Mouse (Mus musculus) CH12.LX (cell line): ENCODE data around the gene Ank2. TPM values are rescaled to one million over a fixed set of nuclear protein-coding genes. Genes with fewer than 3 reads are reported as not detected.
A peak's percentile ranks its signal among the peaks of the same experiment; 100 is the strongest.

Experiments
- DNase-seq: peaks from one replicate; pipeline ENCODE4 v3.0.0-alpha.2; 2013; ENCODE audit errors: extremely low read depth
- H3K27ac ChIP-seq: 2 replicates; pipeline ENCODE4 v1.5.1; 2012; ENCODE audit warnings: low read depth, mild to moderate bottlenecking, control low read depth, moderate library complexity; ENCODE audit not compliant: insufficient read depth
- H3K27me3 ChIP-seq: replicated peaks from 2 replicates; pipeline ENCODE3; 2012; ENCODE audit warnings: inconsistent platforms
- H3K36me3 ChIP-seq, 2 experiments: replicated peaks in 1 of 2; 2 replicates each; pipeline versions ENCODE3 to v1.6.1; 2012; ENCODE audit warnings: inconsistent platforms in 1 of 2, low read length in 1 of 2, mild to moderate bottlenecking in 1 of 2, mixed read lengths in 1 of 2, moderate library complexity in 1 of 2; ENCODE audit not compliant: control insufficient read depth in 1 of 2, insufficient read depth in 1 of 2
- H3K4me1 ChIP-seq, 2 experiments: 2 replicates each; pipeline ENCODE4 v1.6.1; 2012; ENCODE audit warnings: inconsistent platforms in 1 of 2, moderate library complexity in 1 of 2; ENCODE audit not compliant: insufficient read depth in 2 of 2, control insufficient read depth in 1 of 2
- H3K4me2 ChIP-seq: 2 replicates; pipeline ENCODE4 v1.6.1; 2012; ENCODE audit warnings: low read depth, mild to moderate bottlenecking, control low read depth; ENCODE audit not compliant: poor library complexity, insufficient read depth, severe bottlenecking
- H3K4me3 ChIP-seq, 3 experiments: fragments of 150-350 bp in 1 of 3; sonication (generic) in 1 of 3; replicated peaks in 1 of 3; 2 replicates each; pipeline versions ENCODE3 to v1.5.1; 2011 to 2012; ENCODE audit warnings: low read depth in 2 of 3, low read length in 2 of 3, mild to moderate bottlenecking in 2 of 3, moderate library complexity in 2 of 3, control low read depth in 1 of 3, improper control_type of control experiment in 1 of 3, inconsistent platforms in 1 of 3, mixed read lengths in 1 of 3; ENCODE audit not compliant: poor library complexity in 1 of 3
- H3K79me2 ChIP-seq: replicated peaks from 2 replicates; pipeline ENCODE4 v1.6.1; 2012; ENCODE audit warnings: mild to moderate bottlenecking, moderate library complexity; ENCODE audit not compliant: control insufficient read depth, poor library complexity, insufficient read depth, severe bottlenecking; ENCODE audit errors: extremely low read depth
- H3K9ac ChIP-seq: 2 replicates; pipeline ENCODE4 v1.6.1; 2012; ENCODE audit warnings: low read depth, mild to moderate bottlenecking, control low read depth, moderate library complexity; ENCODE audit not compliant: insufficient read depth
- H3K9me3 ChIP-seq: replicated peaks from 2 replicates; pipeline ENCODE3; 2012; ENCODE audit warnings: low read length, inconsistent platforms, mixed read lengths
- BHLHE40 ChIP-seq: IDR thresholded peaks from 2 replicates; pipeline ENCODE4 v1.6.1; 2011; ENCODE audit warnings: mild to moderate bottlenecking, low read depth, low read length, improper control_type of control experiment
- CHD1 ChIP-seq: IDR thresholded peaks from 2 replicates; pipeline ENCODE4 v1.6.1; 2012; ENCODE audit warnings: low read depth, low read length, improper control_type of control experiment, inconsistent platforms
- GABPA ChIP-seq: IDR thresholded peaks from 2 replicates; pipeline ENCODE4 v1.6.1; 2012; ENCODE audit warnings: low read depth, low read length, improper control_type of control experiment, inconsistent platforms; ENCODE audit not compliant: insufficient replicate concordance
- HCFC1 ChIP-seq: IDR thresholded peaks from 2 replicates; pipeline ENCODE4 v1.6.1; 2012; ENCODE audit warnings: low read depth, mild to moderate bottlenecking, inconsistent platforms, low read length, improper control_type of control experiment
- IRF4 ChIP-seq: IDR thresholded peaks from 2 replicates; pipeline ENCODE4 v1.6.1; 2014; ENCODE audit warnings: low read depth, mild to moderate bottlenecking, inconsistent platforms, low read length, improper control_type of control experiment
- JUN ChIP-seq: IDR thresholded peaks from 2 replicates; pipeline ENCODE4 v1.6.1; 2011; ENCODE audit warnings: low read depth, mild to moderate bottlenecking, low read length, improper control_type of control experiment, moderate library complexity; ENCODE audit not compliant: insufficient read depth
- MAZ ChIP-seq: IDR thresholded peaks from 2 replicates; pipeline ENCODE4 v1.6.1; 2012; ENCODE audit warnings: low read depth, mild to moderate bottlenecking, inconsistent platforms, low read length, improper control_type of control experiment, moderate library complexity
- MXI1 ChIP-seq: IDR thresholded peaks from 2 replicates; pipeline ENCODE4 v1.6.1; 2011; ENCODE audit warnings: mild to moderate bottlenecking, low read depth, low read length, improper control_type of control experiment
- NRF1 ChIP-seq: IDR thresholded peaks from 2 replicates; pipeline ENCODE4 v1.6.1; 2014; ENCODE audit warnings: low read depth, mild to moderate bottlenecking, inconsistent platforms, low read length, improper control_type of control experiment, moderate library complexity
- PAX5 ChIP-seq: IDR thresholded peaks from 2 replicates; pipeline ENCODE4 v1.6.1; 2012; ENCODE audit warnings: low read length, inconsistent platforms, mixed read lengths
- POLR2AphosphoS2 ChIP-seq: IDR thresholded peaks from 2 replicates; pipeline ENCODE4 v1.6.1; 2011; ENCODE audit warnings: low read depth, low read length, improper control_type of control experiment
- RCOR1 ChIP-seq: conservative IDR thresholded peaks from 2 replicates; pipeline ENCODE4 v1.6.1; 2012; ENCODE audit warnings: low read depth, mild to moderate bottlenecking, inconsistent platforms, low read length, improper control_type of control experiment
- UBTF ChIP-seq: IDR thresholded peaks from 2 replicates; pipeline ENCODE4 v1.6.1; 2012; ENCODE audit warnings: low read depth, mild to moderate bottlenecking, inconsistent platforms, low read length, improper control_type of control experiment, moderate library complexity
- ZC3H11A ChIP-seq: IDR thresholded peaks from 2 replicates; pipeline ENCODE4 v1.6.1; 2012; ENCODE audit warnings: low read depth, mild to moderate bottlenecking, inconsistent platforms, low read length, improper control_type of control experiment
- ZNF384 ChIP-seq: IDR thresholded peaks from 2 replicates; pipeline ENCODE4 v1.6.1; 2012; ENCODE audit warnings: low read depth, low read length, improper control_type of control experiment, inconsistent platforms
- dilution Hi-C: fragments of 300-500 bp; cut with MboI; formaldehyde crosslinking; loops from 2 replicates; pipeline ENCODE4 v1.14.3; 2020; ENCODE audit warnings: low sequenced_read_pairs; ENCODE audit not compliant: extremely low pct_unique_long_range_greater_than_20kb, extremely low pct_ligation_motif_present
- in situ Hi-C: fragments of 300-500 bp; cut with MboI; formaldehyde crosslinking; loops from 3 replicates; pipeline ENCODE4 v1.14.3; 2019; ENCODE audit warnings: low sequenced_read_pairs, low pct_ligation_motif_present, low pct_unique_long_range_greater_than_20kb, mixed read lengths
- polyA plus RNA-seq: library from polyadenylated mRNA; unstranded; fragments of >175 nt; gene quantifications from 2 replicates; pipeline ENCODE4 v1.2.1, GENCODE M21; 2012; ENCODE audit warnings: low read depth; ENCODE audit not compliant: insufficient read length
- total RNA-seq, 2 experiments: library from RNA; depleted of rRNA; stranded (reverse); fragments of 300-350 nt in 1 of 2; fragments of >200 nt in 1 of 2; gene quantifications; 2 replicates each; pipeline ENCODE4 v1.2.3; 2012 to 2014

The Ank2 gene
- total and polyA plus RNA-seq, 3 experiments: 3.9 to 20.9 (median 12.2) TPM

DNA sequence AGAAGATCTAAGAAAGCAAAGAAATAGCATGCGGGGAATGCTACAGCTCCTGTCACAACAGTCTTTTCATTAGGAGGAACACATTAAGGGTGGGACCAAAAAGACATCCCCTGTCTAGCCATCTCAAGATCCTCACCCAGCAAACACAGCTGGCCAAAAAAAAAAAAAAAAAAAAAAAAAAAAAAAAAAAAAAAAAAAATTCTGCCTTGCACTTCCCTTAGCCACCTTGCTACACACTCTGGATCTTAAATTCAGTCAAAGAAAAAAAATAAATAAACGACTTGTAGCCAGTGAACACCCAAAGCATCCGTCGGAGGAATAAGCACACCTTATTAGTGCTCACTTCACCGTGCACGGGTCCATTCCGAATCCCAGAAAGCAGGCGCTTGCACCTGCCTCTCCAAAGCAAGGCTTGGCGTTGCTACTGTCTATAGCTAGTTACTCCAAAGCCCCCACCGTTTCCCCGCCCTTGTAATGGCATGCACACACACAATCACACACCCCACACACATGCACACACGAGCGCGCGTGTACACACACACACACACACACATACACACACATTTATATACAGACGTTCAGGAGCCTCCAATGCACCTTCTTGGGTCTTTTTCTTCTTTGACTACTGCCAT is 273.9 kb downstream of the Ank2 start:
- H3K9me3 ChIP-seq: no peaks in the 10 kb centered on the region
- no peak overlapping the region for H3K4me3 ChIP-seq
- H3K4me1 ChIP-seq: peaks cover 5 to 11% of the 10 kb centered on the region in 2 experiments; a peak in 2 of 4 replicates
- no peaks in the 10 kb centered on the region for H3K27me3 ChIP-seq
- H3K9ac ChIP-seq: no peak overlapping the region
- in situ Hi-C loops: no loop called here
- no peak overlapping the region for H3K27ac ChIP-seq
- no peaks in the 10 kb centered on the region for H3K79me2 ChIP-seq
- no peak for TF ChIP-seq PAX5
- peak; percentile 67 for TF ChIP-seq ZNF384
- TF ChIP-seq, all 38 proteins: peak for 1
- no peak overlapping the region for H3K4me2 ChIP-seq
- H3K36me3 ChIP-seq: no peaks in the 10 kb centered on the region
- DNase-seq: no peak
- dilution Hi-C loops: no loop called here

DNA sequence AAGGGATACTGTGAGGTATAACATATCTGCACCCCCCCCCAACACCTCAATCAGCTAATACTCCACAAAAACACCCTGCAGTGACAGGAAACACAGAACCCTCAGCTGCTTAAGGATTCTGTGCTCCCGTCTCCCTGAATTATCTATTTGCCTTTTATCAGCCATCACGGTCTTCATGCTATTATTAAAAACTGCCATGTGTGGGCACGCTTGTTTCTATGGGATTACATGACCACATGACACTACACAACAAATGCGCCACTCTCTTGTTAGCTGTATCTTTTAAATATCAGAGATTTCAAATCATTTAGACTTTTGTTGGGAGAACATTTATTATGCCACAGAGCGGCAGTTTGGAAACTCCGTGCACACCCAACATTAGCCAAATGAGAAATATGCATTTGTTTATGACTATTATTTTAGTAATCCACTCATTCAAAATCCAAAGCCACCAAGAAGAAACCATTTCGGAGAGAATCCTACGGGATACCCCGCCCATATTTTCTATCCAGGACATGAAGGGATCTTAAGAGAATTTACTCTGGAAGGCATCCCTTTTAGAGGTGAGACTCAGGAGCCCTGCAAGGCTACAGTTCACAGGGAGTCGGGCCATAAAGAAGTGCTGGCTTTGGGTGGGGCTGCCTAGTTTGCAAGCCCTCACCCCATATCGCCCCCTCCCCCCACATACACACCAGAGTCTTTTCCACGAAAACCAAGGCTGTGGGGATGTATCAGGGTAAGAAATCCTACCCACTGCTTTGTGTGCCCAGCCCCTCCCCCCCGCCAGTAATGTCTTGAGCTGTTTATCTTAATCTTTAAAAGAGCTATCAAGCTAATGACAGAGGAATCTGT is 274.6 kb downstream of the Ank2 start:
- Histone ChIP-seq H3K36me3 (no peaks in the 10 kb centered on the region), H3K79me2 (no peaks in the 10 kb centered on the region), H3K9me3 (no peaks in the 10 kb centered on the region), H3K4me3 (no peak overlapping the region), H3K9ac (no peak overlapping the region), H3K4me1 (peaks cover 5 to 11% of the 10 kb centered on the region in 2 experiments; a peak in 2 of 4 replicates), H3K4me2 (no peak overlapping the region), H3K27me3 (no peaks in the 10 kb centered on the region), H3K27ac (no peak overlapping the region)
- in situ Hi-C loops (no loop called here), dilution Hi-C loops (no loop called here)
- TF ChIP-seq CHD1 (no peak), ZC3H11A (no peak), IRF4 (no peak), MXI1 (no peak), POLR2AphosphoS2 (no peak), MAZ (no peak), UBTF (no peak), HCFC1 (no peak), NRF1 (no peak), RCOR1 (no peak), ZNF384 (no peak), BHLHE40 (no peak), JUN (no peak), GABPA (no peak)
- no peak for DNase-seq
